Mouse (Mus musculus) retina, postnatal 1 day (tissue): Measurements from ENCODE around the gene Etnk2.

Experiments
- DNase-seq: peaks from one replicate; pipeline ENCODE4 v3.0.0-alpha.2; 2012

Etnk2 gene

DNA sequence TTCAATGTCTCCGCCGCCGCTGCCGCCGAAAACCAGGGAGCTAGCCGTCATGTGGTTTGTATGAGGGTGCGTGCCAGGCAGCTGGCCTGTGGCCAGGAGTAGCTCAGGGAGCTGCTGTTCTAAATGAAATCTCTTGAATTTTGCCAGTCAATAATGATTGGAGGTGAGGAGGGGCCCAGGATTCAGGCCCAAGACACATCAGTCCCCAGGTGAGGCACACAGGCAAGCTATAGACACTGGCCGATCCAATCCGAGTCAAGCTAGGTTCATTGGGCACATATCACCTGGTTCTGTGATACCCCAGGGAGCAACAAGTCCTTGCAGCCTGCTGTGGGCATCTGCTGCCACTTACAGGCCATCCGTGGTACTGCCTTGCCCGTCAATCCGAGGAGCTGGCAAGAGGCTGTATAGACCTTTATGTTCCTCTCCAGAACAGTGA lies 10.0 kb upstream of the Etnk2 start:
- DNase-seq = peak; percentile 70

GRCm38 (mm10) chr1:133355469-133355868 lies 7.9 kb upstream of the Etnk2 start:
- no peak for DNase-seq

- DNase-seq = no peak
Observed at GRCm38 (mm10) chr1:133355912-133356311, 7.5 kb upstream of the Etnk2 start.

GRCm38 (mm10) chr1:133356330-133356729 lies 7.0 kb upstream of the Etnk2 start:
- DNase-seq = no peak

DNA sequence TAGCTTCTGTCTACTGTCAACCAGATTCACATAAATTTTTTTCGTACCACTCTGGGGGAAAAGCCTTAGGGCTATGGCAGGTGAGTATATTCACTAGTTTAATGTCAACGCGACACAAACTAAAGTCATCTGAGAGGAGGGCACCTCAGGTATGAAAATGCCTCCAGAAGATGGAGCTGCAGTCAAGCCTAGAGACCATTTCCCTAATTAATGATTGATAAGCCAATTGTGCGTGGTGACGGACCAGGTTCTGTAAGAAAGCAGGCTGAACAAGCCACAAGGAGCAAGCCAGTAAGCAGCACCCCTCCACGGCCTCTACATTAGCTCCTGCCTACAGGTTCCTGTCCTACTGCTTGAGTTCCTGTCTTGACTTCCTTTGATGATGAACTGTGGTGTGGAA lies 2.4 kb upstream of the Etnk2 start:
- no peak for DNase-seq

- DNase-seq = no peak
Observed at GRCm38 (mm10) chr1:133362103-133362502, 1.3 kb upstream of the Etnk2 start.

- DNase-seq = no peak
Observed at GRCm38 (mm10) chr1:133364022-133364630, 754 bp downstream of the Etnk2 start.

GRCm38 (mm10) chr1:133364890-133365289 lies 1.5 kb downstream of the Etnk2 start:
- DNase-seq = no peak

- no peak for DNase-seq
Observed at GRCm38 (mm10) chr1:133366951-133367605, 3.7 kb downstream of the Etnk2 start.

DNA sequence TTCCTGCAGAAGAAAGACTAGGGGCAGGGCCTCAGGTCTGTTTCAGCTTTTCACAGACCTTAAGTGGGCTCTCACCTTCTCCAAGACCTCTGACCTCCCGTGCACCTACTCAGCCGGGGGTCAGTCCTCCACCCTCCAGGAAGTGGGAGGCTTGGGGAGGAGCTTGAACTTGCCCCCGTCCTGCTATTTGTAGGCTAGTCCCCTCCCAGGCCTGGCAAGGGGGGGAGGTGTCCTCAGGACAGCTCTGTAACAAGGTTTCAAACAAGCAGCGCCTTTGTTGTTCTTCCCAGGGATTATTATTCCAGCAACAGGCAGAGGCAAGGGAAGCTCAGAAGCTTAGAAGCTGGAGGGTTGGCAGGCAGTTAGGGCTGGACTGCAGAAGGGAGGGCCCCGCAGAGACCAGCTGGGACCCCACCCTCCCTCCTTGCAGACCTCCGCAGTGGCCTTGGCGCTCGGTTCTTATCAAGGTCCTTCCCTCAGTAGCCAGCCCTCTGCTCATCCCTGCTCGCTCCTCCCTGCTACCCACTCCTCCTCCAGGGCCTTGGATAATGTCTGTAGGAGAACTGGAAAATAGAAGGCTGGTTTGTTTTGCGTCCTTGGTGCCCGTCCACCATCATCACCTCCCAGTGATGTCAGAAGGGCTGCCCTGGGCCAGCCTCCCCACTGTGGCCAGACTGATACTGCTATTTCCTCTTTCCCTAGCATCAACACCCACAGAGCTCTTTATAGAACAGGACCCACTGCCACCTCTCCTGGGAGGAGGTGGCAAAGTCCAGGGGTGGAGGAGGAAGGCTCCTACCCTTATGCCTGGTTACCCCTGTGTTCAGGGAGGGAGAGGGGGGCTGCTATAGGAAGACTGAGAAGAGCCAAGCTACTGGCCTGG lies 4.5 kb downstream of the Etnk2 start:
- DNase-seq = peak; percentile 65

GRCm38 (mm10) chr1:133368644-133369043 lies 5.3 kb downstream of the Etnk2 start:
- DNase-seq = no peak

- no peak for DNase-seq
Observed at GRCm38 (mm10) chr1:133370352-133370751, 7.0 kb downstream of the Etnk2 start.

GRCm38 (mm10) chr1:133371431-133371830 lies 8.1 kb downstream of the Etnk2 start:
- DNase-seq = no peak

DNA sequence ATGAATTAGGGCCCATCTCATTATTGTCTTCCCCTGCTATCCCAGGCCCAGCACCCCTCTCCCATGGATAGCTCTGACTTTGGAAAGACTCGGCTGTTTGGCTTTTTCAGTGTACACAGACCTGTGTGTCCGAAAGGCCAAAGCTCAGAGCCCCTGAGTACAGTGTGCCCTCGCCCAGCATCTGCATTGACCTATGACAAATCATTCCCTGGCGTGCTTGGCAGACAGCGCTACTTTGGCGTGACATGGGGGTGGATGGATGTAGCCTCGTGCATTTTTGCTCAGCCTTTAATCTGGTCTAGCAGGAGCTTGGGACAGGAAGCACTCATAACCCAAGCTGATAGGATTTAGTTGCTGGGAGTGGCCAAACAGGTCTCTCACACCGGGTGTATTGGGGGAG lies 8.7 kb downstream of the Etnk2 start:
- DNase-seq = no peak

DNA sequence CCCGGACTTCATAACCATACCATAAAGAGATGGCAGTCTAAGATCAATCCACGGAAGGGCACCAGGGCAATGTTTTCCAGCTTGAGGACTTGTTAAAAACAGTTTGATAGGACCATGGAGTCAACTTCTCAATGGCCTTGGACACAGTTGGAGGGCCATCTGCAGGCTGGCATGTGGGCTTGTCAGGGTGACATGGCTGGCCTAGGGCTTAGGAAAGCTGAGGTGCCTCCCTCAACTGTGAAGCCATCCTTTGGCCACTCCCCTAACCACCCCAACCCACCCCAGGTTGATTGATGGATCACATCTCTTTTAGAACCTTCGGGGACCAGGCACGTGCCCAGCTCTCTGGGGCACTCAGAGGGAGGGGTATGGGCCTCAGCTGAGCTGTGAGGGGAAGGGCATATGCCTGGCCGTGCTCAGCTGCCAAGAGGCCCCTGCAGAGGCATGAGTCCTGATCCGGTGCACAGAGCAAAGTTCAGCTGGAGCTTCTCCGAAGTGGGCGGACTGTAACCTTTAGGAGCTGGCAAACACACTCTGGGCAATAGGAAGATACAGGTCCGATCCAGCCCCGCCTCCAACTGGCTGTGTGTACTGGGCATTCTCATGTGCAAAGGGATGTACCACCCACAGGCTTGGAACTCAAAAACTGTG lies 12.4 kb downstream of the Etnk2 start:
- no peak for DNase-seq

DNA sequence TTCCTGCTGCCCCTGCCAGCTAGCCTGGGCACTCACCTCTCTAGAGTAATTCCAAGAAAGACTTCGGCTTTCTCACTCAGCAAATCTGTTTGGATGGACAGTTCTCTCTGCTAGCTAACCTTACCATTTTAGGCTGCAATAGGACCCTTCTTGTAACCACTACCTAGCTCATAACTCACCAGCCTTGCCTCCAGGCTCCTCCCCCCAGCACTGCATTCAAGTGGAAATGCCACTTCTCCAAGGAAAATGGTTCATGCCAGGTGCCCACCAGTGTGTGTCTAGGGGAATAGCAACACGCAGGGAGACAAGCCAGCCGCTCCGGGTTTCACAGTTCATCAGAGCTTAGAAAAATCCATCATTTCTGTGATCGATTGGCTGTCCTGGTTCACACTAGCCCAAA lies 14.2 kb downstream of the Etnk2 start:
- no peak for DNase-seq

- no peak for DNase-seq
Observed at GRCm38 (mm10) chr1:133379254-133379985, 16.0 kb downstream of the Etnk2 start.

- DNase-seq = no peak
Observed at GRCm38 (mm10) chr1:133379986-133380320, 16.6 kb downstream of the Etnk2 start.

GRCm38 (mm10) chr1:133380347-133381065 lies 17.1 kb downstream of the Etnk2 start:
- peak; percentile 87 for DNase-seq

GRCm38 (mm10) chr1:133382008-133382407 lies 18.6 kb downstream of the Etnk2 start:
- DNase-seq = peak; percentile 90

- peak; percentile 59 for DNase-seq
Observed at GRCm38 (mm10) chr1:133382552-133383155, 19.3 kb downstream of the Etnk2 start.
